Mouse (Mus musculus) olfactory bulb, adult 2 months (tissue): ENCODE measurements around the gene Fam163b. TPM values are rescaled to one million over a fixed set of nuclear protein-coding genes. Genes with fewer than 3 reads are reported as not detected.

ENCODE experiments used
- H3K27ac ChIP-seq: fragments of 200-500 bp; 2 replicates; pipeline ENCODE4 v1.5.1; 2012; ENCODE audit warnings: low read depth, low read length; ENCODE audit not compliant: insufficient read depth
- H3K4me1 ChIP-seq: fragments of 200-500 bp; 2 replicates; pipeline ENCODE4 v1.6.1; 2012; ENCODE audit warnings: low read length; ENCODE audit not compliant: control insufficient read depth, insufficient read depth
- H3K4me3 ChIP-seq: fragments of 200-500 bp; 2 replicates; pipeline ENCODE4 v1.5.1; 2012; ENCODE audit warnings: mild to moderate bottlenecking, low read depth, low read length, moderate library complexity; ENCODE audit not compliant: insufficient read depth
- CTCF ChIP-seq: fragments of 200-500 bp; IDR thresholded peaks from 2 replicates; pipeline ENCODE4 v1.5.1; 2012; ENCODE audit warnings: low read depth, mild to moderate bottlenecking, low read length, moderate library complexity; ENCODE audit not compliant: insufficient read depth
- POLR2A ChIP-seq: fragments of 200-500 bp; IDR thresholded peaks from 2 replicates; pipeline ENCODE4 v1.6.1; 2012; ENCODE audit warnings: mild to moderate bottlenecking, low read depth, low read length, moderate library complexity; ENCODE audit not compliant: insufficient read depth
- WGBS: fragments of 180-500 bp; shearing (Covaris S2); methylation state at CpG from one replicate; pipeline ENCODE4 v1.1.7; 2018; 5-methylcytosine and 5-hydroxymethylcytosine counted together
- polyA plus RNA-seq: library from polyadenylated mRNA; stranded (reverse); fragments of >200 nt; gene quantifications from 2 replicates; pipeline ENCODE4 v1.2.4, GENCODE M21; 2012; ENCODE audit warnings: low replicate concordance; ENCODE audit not compliant: missing spikeins, insufficient read depth, insufficient read length

Fam163b gene
- polyA plus RNA-seq, 1 experiment, result not detected

GRCm38 (mm10) chr2:27166074-27166473, 23.8 kb upstream of the Fam163b start:
- Histone ChIP-seq H3K4me1 (peaks cover 58% of the 10 kb centered on the region), H3K27ac (0 out of 2 replicates have a peak overlapping the region, but pooled peaks have one; percentile 61), H3K4me3 (no peak overlapping the region)
- no peak for TF ChIP-seq POLR2A
- no peak for TF ChIP-seq CTCF
- 90% methylated on average over 2 of the region's 2 CpGs for WGBS

- Histone ChIP-seq H3K4me3 (no peak within 1 kb of the TSS), H3K4me1 (peaks cover 60% of the 10 kb centered on the region), H3K27ac (peak within 1 kb of the TSS; percentile 61)
- no peak for TF ChIP-seq CTCF
- no peak for TF ChIP-seq POLR2A
- WGBS, result 55% methylated on average over 12 of the region's 12 CpGs
Observed at GRCm38 (mm10) chr2:27164796-27165590, 22.7 kb upstream of the Fam163b start, which contains the start of gene Dbh. Gene Dbh (plus strand): TSS chr2:27165233.

GRCm38 (mm10) chr2:27163851-27164250, 21.6 kb upstream of the Fam163b start:
- no peak overlapping the region for H3K4me3 ChIP-seq
- TF ChIP-seq CTCF (no peak), POLR2A (no peak)
- 10% methylated on average over 5 of the region's 5 CpGs for WGBS
- peak overlapping the region; percentile 88 for H3K27ac ChIP-seq
- H3K4me1 ChIP-seq, result peaks cover 61% of the 10 kb centered on the region

GRCm38 (mm10) chr2:27162656-27163055, 20.4 kb upstream of the Fam163b start:
- WGBS, result 22% methylated on average over 11 of the region's 11 CpGs
- TF ChIP-seq POLR2A (no peak), CTCF (no peak)
- H3K4me1 ChIP-seq, result peaks cover 54% of the 10 kb centered on the region
- peak overlapping the region; percentile 73 for H3K27ac ChIP-seq
- no peak overlapping the region for H3K4me3 ChIP-seq

GRCm38 (mm10) chr2:27161526-27161925, 19.2 kb upstream of the Fam163b start:
- H3K4me1 ChIP-seq, result peaks cover 50% of the 10 kb centered on the region
- no peak overlapping the region for H3K27ac ChIP-seq
- 89% methylated on average over 2 of the region's 2 CpGs for WGBS
- no peak for TF ChIP-seq POLR2A
- TF ChIP-seq CTCF, result no peak
- no peak overlapping the region for H3K4me3 ChIP-seq

- WGBS, result 78% methylated on average over 6 of the region's 6 CpGs
- no peak for TF ChIP-seq POLR2A
Observed at GRCm38 (mm10) chr2:27156596-27156995, 14.3 kb upstream of the Fam163b start.

GRCm38 (mm10) chr2:27154466-27155185, 12.3 kb upstream of the Fam163b start:
- no peak overlapping the region for H3K4me3 ChIP-seq
- 17% methylated on average over 10 of the region's 10 CpGs for WGBS
- TF ChIP-seq POLR2A (no peak), CTCF (no peak)

More at GRCm38 (mm10) chr2:27156596-27156995, 14.3 kb upstream of the Fam163b start:
- H3K27ac ChIP-seq, result no peak overlapping the region
- no peak overlapping the region for H3K4me3 ChIP-seq
- peaks cover 37% of the 10 kb centered on the region for H3K4me1 ChIP-seq

GRCm38 (mm10) chr2:27149457-27149856, 7.2 kb upstream of the Fam163b start:
- TF ChIP-seq POLR2A (no peak), CTCF (no peak)
- H3K4me3 ChIP-seq, result no peak overlapping the region
- peak overlapping the region; percentile 34; the same call in 1 of the 2 replicates for H3K27ac ChIP-seq
- 17% methylated on average over 2 of the region's 2 CpGs for WGBS
- peaks cover 43% of the 10 kb centered on the region for H3K4me1 ChIP-seq

More at GRCm38 (mm10) chr2:27154466-27155185, 12.3 kb upstream of the Fam163b start:
- H3K27ac ChIP-seq, result peak overlapping the region; percentile 92
- peaks cover 41% of the 10 kb centered on the region for H3K4me1 ChIP-seq

GRCm38 (mm10) chr2:27146840-27147239, 4.5 kb upstream of the Fam163b start:
- Histone ChIP-seq H3K4me3 (no peak overlapping the region), H3K27ac (no peak overlapping the region), H3K4me1 (peaks cover 41% of the 10 kb centered on the region)
- TF ChIP-seq CTCF, result no peak
- WGBS, result 64% methylated on average over 6 of the region's 6 CpGs
